Mouse (Mus musculus) embryonic fibroblast, embryonic 13.5 days (primary cell): ENCODE results near the gene Slc16a6. TPM values are rescaled to one million over a fixed set of nuclear protein-coding genes. Genes with fewer than 3 reads are reported as not detected.
A peak's percentile ranks its signal among the peaks of the same experiment; 100 is the strongest.

ENCODE experiments used
- H3K27ac ChIP-seq: 2 replicates; pipeline ENCODE4 v1.5.1; 2012; ENCODE audit warnings: low read length, control low read depth, inconsistent platforms; ENCODE audit not compliant: insufficient read depth
- H3K4me1 ChIP-seq: 2 replicates; pipeline ENCODE4 v1.6.1; 2011; ENCODE audit warnings: low read length; ENCODE audit not compliant: control insufficient read depth, insufficient read depth
- H3K4me3 ChIP-seq: 2 replicates; pipeline ENCODE4 v1.5.1; 2011; ENCODE audit warnings: mild to moderate bottlenecking, control low read depth, low read length; ENCODE audit not compliant: insufficient read depth
- CTCF ChIP-seq: IDR thresholded peaks from 2 replicates; pipeline ENCODE4 v1.5.1; 2011; ENCODE audit warnings: mild to moderate bottlenecking, control low read depth, low read length, moderate library complexity, borderline replicate concordance; ENCODE audit not compliant: insufficient read depth
- POLR2A ChIP-seq: IDR thresholded peaks from 2 replicates; pipeline ENCODE4 v1.6.1; 2011; ENCODE audit warnings: low read depth, mild to moderate bottlenecking, control low read depth, low read length, moderate library complexity
- polyA plus RNA-seq: library from polyadenylated mRNA; stranded (reverse); fragments of >200 nt; gene quantifications from 2 replicates; pipeline ENCODE4 v1.2.4, GENCODE M21; 2011; ENCODE audit warnings: low read depth; ENCODE audit not compliant: missing spikeins, insufficient read length

Slc16a6 gene
- polyA plus RNA-seq = 1.0 and 3.0 TPM in 2 replicates

DNA sequence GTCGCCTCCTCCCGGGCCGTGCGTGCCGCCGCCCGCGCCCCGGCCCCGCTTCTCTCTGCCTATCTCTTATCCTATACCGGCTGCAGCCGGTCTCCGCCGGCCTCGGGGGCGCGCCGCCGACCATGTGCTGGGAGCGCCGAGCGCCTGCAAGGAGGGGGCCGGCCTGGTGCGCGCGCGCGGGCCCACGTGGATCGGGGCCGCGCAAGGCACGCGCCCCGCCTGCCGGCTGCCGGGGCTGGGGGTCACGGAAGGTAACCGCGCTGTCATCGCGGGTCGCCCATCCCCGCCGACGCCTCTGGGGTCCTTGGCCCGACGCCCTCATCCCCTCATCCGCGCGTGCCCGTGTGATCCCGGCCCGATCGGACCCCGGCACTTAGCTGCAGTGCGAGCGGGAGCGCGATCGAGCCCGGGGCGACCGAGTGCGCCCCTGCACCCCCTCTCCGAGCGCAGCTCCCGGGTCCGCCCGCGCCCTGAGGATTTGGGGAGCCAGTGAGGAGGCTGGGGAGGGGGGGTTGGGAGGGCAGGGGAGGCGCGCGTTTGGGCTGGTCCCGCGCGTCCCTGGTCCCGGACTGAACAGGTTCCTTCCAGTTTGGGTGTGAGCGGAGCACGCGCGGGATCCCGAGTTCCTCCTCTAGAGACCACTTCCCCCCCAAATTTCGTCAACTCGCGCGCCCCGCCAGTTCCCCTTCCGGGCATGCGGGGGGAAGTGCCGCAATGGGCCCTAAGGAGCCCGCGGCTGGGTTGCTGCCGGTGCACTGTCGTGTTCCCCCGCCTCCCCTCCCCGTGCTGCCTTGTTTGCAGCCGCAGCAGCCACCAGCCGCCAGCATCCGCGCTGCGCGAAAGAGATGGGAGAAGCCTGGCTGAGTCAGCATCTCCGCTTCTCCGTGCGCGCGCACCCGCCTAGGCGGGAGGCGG lies at the start of gene Slc16a6, which contains the start of gene Arsg:
Gene Slc16a6, minus strand, starts transcription at position 428 of the 915 bp plus-strand sequence.
Gene Arsg, plus strand, starts transcription at position 204 of the 915 bp plus-strand sequence.
- TF ChIP-seq POLR2A = 0 out of 2 replicates have a peak, but pooled peaks have one; percentile 22
- TF ChIP-seq CTCF = no peak
- Histone ChIP-seq H3K4me1 (no peaks in the 10 kb centered on the region), H3K4me3 (peak within 1 kb of the TSS; percentile 48), H3K27ac (no peak within 1 kb of the TSS)

DNA sequence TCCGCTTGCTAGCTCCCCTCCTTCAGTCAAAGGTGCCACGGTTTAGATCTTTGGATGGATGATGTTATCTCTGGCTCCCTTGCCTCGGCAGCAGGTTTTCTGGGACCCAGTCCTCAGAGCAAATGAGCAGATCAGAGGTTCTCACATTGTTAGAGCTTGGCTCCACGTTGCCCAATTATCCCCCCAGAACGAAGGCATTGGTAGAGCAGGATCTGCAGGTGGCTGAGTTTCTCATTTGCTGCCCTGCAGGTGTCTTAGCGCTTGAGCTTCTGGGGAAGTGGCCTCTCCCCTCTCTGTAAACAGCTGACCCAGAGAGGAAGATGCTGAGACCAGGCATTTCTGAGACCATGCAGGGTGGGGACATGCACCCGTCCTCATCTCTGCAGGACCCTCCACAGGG lies 47.6 kb upstream of the Slc16a6 start:
- Histone ChIP-seq H3K27ac (no peak overlapping the region), H3K4me1 (no peaks in the 10 kb centered on the region), H3K4me3 (no peak overlapping the region)
- TF ChIP-seq CTCF (no peak), POLR2A (no peak)

DNA sequence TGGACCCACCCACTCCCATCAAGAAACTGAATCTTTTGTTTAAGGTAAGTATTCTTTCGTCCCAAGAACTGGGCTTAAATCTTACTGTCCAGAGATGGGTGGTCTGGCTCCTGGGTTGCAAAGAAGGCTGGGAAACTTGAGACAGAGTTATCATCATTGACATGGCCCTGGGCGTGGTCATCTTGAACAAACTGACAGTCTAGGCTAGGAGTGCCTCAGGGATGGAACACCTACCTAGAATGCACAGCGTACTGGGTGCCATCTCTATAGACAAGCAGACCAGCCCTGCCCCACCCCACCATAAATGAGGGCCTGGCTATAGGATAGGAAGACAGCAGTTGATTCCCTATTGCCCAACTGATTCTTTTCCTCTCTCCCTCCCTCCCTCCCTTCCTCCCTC lies 44.4 kb upstream of the Slc16a6 start:
- H3K4me1 ChIP-seq = no peaks in the 10 kb centered on the region
- no peak overlapping the region for H3K4me3 ChIP-seq
- TF ChIP-seq CTCF = no peak
- TF ChIP-seq POLR2A = no peak
- no peak overlapping the region for H3K27ac ChIP-seq

DNA sequence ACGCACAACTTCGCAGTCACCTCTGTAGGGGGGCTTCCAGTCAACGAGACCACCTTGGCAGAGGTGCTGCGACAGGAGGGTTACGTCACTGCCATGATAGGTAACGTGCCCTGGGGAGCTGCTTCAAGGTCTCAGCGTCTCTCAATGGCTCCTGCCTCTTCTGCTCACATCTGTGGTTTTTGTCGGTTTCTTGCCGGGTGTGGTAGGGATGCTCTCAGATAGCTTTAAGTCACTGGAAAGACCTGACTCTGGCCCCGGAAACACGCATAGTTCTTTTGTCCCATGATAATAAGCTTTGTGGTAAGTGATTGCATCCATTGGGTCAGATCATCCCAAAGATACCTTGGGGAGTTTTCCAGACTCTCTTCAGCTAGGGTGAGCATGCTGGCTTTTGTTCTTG lies 43.9 kb upstream of the Slc16a6 start:
- Histone ChIP-seq H3K4me3 (no peak overlapping the region), H3K4me1 (no peaks in the 10 kb centered on the region)
- TF ChIP-seq POLR2A (no peak), CTCF (no peak)

DNA sequence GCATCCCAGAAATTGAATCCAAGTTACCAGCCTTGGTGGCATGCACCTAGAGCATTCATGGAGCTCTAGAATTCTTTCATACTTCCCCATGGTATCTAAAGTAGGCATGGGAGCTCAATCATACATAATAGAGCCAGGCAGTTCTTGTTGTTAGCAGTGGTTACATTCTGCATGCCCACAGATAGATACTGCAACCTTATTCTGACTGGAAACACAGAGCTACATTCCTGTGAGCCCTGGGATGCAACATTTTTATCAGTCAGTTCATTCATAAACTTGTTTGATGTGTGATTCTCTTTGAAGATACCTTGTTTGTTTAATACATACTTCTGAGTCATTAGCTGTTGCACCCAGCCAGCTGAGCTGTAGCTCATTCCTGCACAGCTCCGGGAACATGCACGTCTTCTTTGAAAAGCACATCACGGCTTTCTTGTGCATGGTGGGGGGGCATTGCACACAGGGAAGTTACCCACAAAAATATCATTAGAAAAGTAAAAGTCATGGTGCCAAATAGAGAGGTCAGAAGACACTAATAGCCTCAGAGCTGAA lies 40.7 kb upstream of the Slc16a6 start:
- Histone ChIP-seq H3K4me1 (no peaks in the 10 kb centered on the region), H3K27ac (no peak overlapping the region), H3K4me3 (no peak overlapping the region)
- TF ChIP-seq CTCF (no peak), POLR2A (no peak)

More for the DNA sequence above, 43.9 kb upstream of the Slc16a6 start:
- H3K27ac ChIP-seq = no peak overlapping the region

DNA sequence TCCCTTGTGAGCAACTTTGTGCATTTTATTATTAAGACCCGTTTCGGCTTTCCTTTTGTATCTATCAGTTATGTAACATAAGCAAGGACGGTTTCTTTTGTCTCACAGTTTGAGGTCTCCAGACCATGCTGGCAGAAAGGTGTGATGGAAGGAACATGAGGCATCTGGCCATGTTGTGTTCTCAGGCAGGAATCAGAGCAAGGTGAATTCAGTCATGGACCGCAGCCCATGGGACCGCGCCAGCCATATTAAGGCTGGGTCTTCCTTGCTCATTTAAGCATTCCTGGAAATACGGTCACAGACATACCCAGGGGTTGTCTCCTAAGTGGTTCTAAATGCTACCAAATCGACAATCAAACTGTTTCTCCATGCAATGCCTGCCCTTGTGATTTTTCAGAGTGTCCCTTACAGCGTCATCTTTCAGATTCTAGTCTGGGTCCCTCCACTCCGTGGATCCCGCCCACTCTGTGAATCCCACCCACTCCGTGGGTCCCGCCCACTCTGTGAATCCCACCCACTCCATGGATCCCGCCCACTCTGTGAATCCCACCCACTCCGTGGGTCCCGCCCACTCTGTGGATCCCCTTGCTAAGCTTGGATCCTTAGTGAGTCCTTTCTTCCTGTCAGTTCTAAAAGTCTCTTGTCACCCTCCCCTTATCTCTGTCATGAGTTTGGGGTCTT lies 39.7 kb upstream of the Slc16a6 start:
- no peak overlapping the region for H3K4me3 ChIP-seq
- TF ChIP-seq CTCF (no peak), POLR2A (no peak)
- no peak overlapping the region for H3K27ac ChIP-seq
- no peaks in the 10 kb centered on the region for H3K4me1 ChIP-seq

DNA sequence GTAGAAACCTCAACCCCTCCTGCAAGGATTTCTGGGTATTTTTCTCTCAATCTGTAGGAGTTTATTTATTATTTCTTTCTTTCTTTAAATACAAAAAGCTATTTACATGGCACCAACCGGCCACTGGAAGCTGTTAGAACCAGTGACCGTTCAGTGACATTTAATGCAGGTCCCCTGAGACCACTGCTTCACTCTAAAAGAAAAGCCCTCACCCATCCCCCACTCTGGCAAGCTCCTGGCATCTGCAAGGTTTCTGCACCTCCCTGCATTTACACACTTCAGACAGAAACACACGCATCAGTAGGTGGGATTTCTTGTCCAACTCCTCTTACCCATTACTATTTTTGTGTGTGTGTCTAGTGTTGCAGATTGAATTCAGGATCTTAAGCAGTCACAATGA lies 33.7 kb upstream of the Slc16a6 start:
- TF ChIP-seq POLR2A (no peak), CTCF (no peak)
- no peak overlapping the region for H3K27ac ChIP-seq
- no peaks in the 10 kb centered on the region for H3K4me1 ChIP-seq
- H3K4me3 ChIP-seq = no peak overlapping the region

DNA sequence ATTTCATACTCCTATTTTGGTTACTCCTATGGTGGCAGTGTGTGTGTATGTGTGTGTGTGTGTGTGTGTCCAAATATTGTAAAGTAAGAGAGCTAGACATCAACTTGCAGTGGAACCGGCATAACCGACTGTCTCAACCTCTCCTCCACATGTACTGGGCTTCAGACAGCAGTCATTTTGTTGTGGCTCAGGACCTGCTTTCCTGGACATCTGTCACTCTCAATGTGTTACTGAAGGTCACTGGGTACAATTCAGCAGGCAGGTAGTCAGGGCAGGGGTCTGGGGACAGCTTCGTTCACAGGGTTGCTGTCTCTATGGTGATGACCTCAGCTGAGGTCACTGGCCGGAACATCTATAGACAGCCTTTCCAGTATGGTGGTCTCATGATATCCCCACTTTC lies 32.4 kb upstream of the Slc16a6 start:
- Histone ChIP-seq H3K4me3 (no peak overlapping the region), H3K27ac (no peak overlapping the region), H3K4me1 (no peaks in the 10 kb centered on the region)
- TF ChIP-seq POLR2A = no peak
- no peak for TF ChIP-seq CTCF

DNA sequence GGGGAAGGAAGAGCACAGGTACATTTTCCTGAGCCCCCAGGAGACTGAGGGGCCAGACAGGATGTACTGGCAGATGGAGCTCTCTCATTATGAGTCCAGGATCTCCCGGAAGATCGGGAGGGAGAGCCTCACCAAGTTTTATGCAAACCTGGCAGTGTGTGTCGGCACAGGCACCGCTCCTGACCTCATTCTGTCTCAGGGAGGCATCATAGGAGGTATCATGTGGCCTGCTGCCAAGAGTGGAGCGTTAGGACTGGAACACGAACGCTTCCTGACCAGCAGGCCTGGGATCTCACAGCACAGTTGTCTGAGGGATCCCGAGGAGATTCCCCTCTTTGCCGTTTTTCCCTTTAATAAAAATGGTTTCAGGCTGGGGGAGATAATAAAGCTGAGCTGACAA lies 31.6 kb upstream of the Slc16a6 start:
- Histone ChIP-seq H3K4me3 (no peak overlapping the region), H3K4me1 (no peaks in the 10 kb centered on the region), H3K27ac (no peak overlapping the region)
- TF ChIP-seq CTCF (no peak), POLR2A (no peak)

DNA sequence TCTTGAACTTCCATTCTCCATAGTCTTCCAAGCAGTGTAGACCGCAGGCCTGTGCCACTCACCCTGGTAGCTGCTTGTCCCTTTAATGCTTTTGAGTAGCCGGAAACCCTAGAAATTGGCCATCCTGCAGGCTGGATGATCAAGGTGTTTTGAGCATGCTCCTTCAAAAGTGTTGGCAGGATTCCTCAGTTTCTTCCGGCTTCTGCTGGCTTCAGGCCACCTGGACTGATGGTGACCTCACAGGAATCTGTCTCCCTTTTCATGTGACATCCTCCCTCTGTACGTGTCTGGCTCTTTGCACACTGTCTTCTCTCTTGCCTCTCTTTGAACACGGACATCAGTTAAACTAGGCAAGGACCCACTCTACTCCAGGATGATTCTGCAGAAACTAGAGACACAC lies 26.8 kb upstream of the Slc16a6 start:
- Histone ChIP-seq H3K4me1 (no peaks in the 10 kb centered on the region), H3K27ac (no peak overlapping the region), H3K4me3 (no peak overlapping the region)
- no peak for TF ChIP-seq CTCF
- TF ChIP-seq POLR2A = no peak
